Mouse (Mus musculus): Measurements from ENCODE around the gene Trim60. TPM values are rescaled to one million over a fixed set of nuclear protein-coding genes. Genes with fewer than 3 reads are reported as not detected.

The Trim60 gene
- total RNA-seq, 4 experiments from 2014 or later: not detected

- DNase-seq (ENCODE audit: low spot score in 2 of 2): no peak
These were observed 30.7 kb downstream of the Trim60 start, which contains the start of gene Trim75 for GRCm38 (mm10) chr8:64987731-64988130. Gene Trim75 (minus strand): TSS chr8:64987831.

- DNase-seq (ENCODE audit: low spot score in 2 of 2): no peak
These were observed 35.1 kb downstream of the Trim60 start for GRCm38 (mm10) chr8:64983150-64983897.

GRCm38 (mm10) chr8:64962836-64963235 lies 55.5 kb downstream of the Trim60 start:
- DNase-seq (ENCODE audit: low spot score in 2 of 2): no peak

GRCm38 (mm10) chr8:64959025-64959424 lies 59.4 kb downstream of the Trim60 start:
- DNase-seq (ENCODE audit: low spot score in 2 of 2): no peak

- DNase-seq (ENCODE audit: low spot score in 2 of 2): no peak
These were observed 66.3 kb downstream of the Trim60 start for GRCm38 (mm10) chr8:64952101-64952500.

Other genes with a start within 250 kb of the Trim60 start
- gene Klhl2, start 168.6 kb downstream of the Trim60 start, total RNA-seq (2022): 100 to 1,000 TPM; 235 to 318 (median 267) TPM
- gene Tmem192, start 71.4 kb downstream of the Trim60 start, total RNA-seq (2022): 10 to 100 TPM; 26.0 to 28.4 (median 28.3) TPM
- gene Trim75, start 30.8 kb downstream of the Trim60 start, total RNA-seq (2022): not detected
- not detected for gene Trim61, start 61 bp downstream of the Trim60 start, total RNA-seq (2022)
- gene Apela, start 18.8 kb upstream of the Trim60 start, total RNA-seq (2022): not detected
- gene Gm10663, start 56.4 kb upstream of the Trim60 start, total RNA-seq (2022): not detected
- gene BC030870, start 111.0 kb upstream of the Trim60 start, total RNA-seq (2022): not detected